Mouse (Mus musculus): Measurements from ENCODE around the gene Tmem260. TPM values are rescaled to one million over a fixed set of nuclear protein-coding genes. Genes with fewer than 3 reads are reported as not detected.

The Tmem260 gene
- total RNA-seq, 2 experiments from 2014 or later: 20.2 to 21.3 TPM

DNA sequence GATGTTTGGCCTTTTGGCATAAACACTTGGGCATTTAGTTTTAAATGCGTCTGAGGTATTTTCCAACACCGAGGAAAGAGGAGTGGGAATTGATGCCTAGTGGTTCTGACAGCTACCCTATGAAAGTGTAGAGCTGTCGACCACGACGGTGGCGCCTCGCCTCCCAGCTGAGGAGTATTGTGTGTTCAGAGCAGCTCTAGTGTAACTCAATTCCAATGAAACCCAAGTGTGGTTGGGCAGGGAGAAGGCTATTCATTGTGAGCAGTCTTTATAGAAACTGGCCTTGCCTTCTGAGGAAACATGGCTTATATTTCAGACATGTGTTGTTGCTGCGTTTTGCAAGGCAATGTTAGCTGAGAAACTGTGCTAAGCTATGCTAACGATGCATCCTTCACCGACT is 99.2 kb downstream of the Tmem260 start:
- no peak for ATAC-seq (replicated peaks; ENCODE audit: poor library complexity, severe bottlenecking)

DNA sequence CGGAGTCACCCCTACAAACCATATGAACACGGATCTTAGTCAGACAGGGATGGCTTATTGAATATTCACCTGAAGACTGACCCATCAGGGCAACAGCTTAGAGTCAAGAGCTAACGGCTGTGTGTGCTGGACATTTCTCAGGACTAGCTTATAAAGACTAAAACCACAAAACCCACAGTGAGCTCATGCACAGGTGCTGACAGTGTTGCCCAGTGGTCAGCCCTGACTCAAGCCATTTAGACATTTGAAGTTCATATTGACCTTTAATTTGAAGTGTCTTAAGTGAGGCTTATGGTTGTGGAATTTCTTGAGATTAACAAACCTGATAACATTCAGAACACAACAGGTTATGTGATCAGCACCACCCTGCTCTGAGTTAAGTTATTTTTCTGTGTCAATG is 100.1 kb downstream of the Tmem260 start:
- no peak for ATAC-seq (replicated peaks; ENCODE audit: poor library complexity, severe bottlenecking)

DNA sequence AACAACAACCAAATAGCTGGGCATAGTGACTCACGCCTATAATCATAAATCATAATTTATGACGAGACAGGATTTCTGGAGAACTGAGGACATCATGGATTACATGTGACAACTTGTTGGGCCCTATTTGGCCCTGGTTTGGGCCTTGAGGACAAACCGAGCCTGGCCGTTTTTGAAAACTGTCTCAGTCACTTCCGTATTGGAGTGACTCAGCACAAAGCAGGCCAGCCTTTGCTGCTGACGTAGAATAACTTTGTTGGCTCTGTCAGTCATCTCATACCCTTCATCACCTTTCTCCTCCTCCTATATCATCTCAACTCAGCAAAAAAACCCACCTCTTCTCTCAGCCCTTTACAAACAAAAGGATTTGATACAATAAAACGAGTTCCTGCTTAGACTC is 103.8 kb downstream of the Tmem260 start:
- no peak for ATAC-seq (replicated peaks; ENCODE audit: poor library complexity, severe bottlenecking)

DNA sequence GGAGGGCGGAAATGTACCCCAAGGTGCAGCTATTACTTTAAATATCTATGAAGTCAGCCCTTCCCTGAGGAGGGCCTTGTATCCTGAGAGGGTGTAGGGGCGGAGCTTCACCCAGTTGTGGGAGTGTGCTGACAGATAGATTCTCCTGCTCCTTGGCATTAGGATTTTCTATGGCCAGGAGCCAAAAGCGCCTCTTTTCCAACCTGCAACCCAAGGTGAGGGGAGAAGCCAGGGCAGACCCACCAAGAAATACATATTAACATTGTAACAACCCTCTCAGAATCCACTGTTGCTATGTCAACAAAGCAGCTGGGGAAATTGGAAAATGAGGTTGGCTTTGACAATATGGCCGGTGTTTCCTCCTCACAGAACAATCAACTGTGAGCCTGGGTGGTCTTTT is 107.3 kb downstream of the Tmem260 start:
- ATAC-seq (replicated peaks; ENCODE audit: poor library complexity, severe bottlenecking): no peak

DNA sequence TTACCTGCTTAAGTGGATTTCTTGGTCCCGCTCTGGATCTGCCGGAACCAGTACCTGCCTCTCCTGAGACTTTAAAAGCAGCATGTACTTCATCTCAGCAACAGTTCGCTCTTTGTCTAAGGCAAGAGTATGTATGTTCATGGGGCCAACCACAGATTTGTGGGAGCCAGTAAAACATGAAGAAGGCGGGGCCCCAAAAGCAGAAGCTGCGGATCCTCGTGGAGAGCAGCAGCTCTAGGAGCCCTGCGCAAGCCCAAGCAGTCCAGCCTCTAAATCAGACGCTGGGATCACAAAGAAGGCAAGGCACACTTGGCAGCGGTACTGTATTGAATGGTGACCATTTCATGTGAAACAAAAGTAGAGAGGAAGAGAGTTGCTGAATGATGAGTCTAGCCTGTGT is 107.8 kb downstream of the Tmem260 start:
- peak; percentile 94 for ATAC-seq (replicated peaks; ENCODE audit: poor library complexity, severe bottlenecking)

DNA sequence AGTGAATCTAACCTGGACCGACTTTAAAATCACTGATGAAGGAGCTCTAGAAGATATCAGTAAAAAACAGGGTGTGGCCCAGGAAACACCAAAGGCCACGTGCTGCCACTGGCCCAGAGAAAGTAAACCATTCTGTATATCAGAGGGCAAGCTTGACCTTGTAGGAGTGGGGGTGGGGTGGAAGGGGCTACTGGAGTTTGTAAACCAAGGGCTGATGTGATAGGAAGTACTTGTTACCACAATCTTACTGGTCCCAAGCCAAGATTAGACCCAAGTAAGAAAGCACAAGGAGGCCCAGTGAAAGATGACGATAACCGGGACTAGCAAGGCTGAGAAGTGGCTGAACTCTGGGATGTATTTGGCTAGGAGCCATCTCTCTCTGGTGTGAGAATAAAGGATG is 113.1 kb downstream of the Tmem260 start:
- ATAC-seq (replicated peaks; ENCODE audit: poor library complexity, severe bottlenecking): no peak

DNA sequence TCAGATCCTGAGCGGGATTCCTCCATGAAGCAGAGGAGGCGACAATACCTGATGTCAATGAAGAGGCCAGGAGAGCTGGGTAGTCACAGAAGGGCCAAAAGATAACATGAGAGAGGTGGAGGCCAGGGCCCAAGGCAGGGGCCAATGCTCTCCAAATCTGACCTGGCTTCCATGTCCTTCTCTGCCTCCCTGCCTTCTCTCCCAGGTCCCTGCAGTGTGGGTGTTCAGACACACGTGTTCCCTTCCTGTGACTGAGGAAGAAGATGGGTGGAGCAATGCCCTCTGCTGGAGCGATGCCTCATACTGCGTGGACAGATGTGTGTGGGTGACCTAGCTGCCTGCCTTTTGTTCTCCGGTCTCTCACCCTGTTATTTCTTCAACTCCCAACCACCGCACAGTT is 113.8 kb downstream of the Tmem260 start:
- no peak for ATAC-seq (replicated peaks; ENCODE audit: poor library complexity, severe bottlenecking)

DNA sequence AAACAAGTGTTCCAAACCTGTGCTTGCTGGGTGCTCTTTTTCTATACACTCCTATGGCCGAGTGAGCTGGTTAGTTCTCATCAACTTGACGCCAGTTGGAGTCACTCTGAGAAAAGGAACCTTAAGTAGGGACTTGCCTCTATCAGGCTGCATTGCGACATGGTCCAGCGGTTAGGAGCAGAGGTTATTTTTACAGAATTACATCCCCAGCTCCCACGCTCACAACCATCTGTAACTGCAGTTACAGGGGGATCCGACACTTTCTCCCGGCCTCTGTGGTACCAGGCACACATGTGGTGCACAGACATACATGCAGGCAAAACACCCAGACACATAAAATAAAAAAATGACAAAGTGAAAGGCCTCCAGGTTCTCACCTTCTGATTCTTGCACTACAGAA is 120.7 kb downstream of the Tmem260 start:
- ATAC-seq (replicated peaks; ENCODE audit: poor library complexity, severe bottlenecking): no peak

Other genes with a start within 250 kb of the Tmem260 start
- gene Otx2, start 227.7 kb downstream of the Tmem260 start, total RNA-seq (2014; fragmentation: Nextera tagmentation): not detected in 2 replicates
- gene Otx2, start 227.7 kb downstream of the Tmem260 start, total RNA-seq (2017): not detected in 2 replicates

All from granulocyte monocyte progenitor cell, adult 5-6 weeks (primary cell).